Mouse (Mus musculus): ENCODE data around the gene Myh6.

GRCm38 (mm10) chr14:55011116-55011515 is 44.4 kb upstream of the Myh6 start:
- TF ChIP-seq GATA1 (IDR thresholded peaks at IDR 0.05; ENCODE audit: borderline replicate concordance, low read length) (no peak), FLI1 (IDR thresholded peaks at IDR 0.05; ENCODE audit: low read length) (no peak)

All from megakaryocyte, embryonic 14.5 days (primary cell).